Mouse (Mus musculus): ENCODE data around the gene Gm3285. TPM values are rescaled to one million over a fixed set of nuclear protein-coding genes. Genes with fewer than 3 reads are reported as not detected.
A peak's percentile ranks its signal among the peaks of the same experiment; 100 is the strongest.

The Gm3285 gene
- polyA plus RNA-seq, 1 experiment from 2014 or later = not detected

- H3K27me3 ChIP-seq (replicated peaks) = no peaks in the 10 kb centered on the region
- H3K36me3 ChIP-seq = no peaks in the 10 kb centered on the region
- peak within 1 kb of the TSS; percentile 69 for H3K4me3 ChIP-seq (replicated peaks)
- H3K9me3 ChIP-seq = no peaks in the 10 kb centered on the region
- peak within 1 kb of the TSS; percentile 72 for H3K9ac ChIP-seq
- peaks cover 6% of the 10 kb centered on the region; the same call in 1 of the 2 replicates for H3K4me1 ChIP-seq (replicated peaks)
- ATAC-seq = peak; percentile 89
- peak within 1 kb of the TSS; percentile 92 for H3K4me2 ChIP-seq (replicated peaks)
- WGBS = 1% methylated on average over 46 of the region's 46 CpGs
- H3K27ac ChIP-seq = 0 out of 2 replicates have a peak within 1 kb of the TSS, but pooled peaks have one; percentile 32
Observed at GRCm38 (mm10) chr10:77902211-77902893, 40.6 kb downstream of the Gm3285 start, which contains the start of gene Lrrc3. TSS of gene Lrrc3 (minus strand) at chr10:77902536.

- no peaks in the 10 kb centered on the region for H3K9me3 ChIP-seq
- H3K27me3 ChIP-seq (replicated peaks) = no peaks in the 10 kb centered on the region
- peaks cover 6% of the 10 kb centered on the region; the same call in 1 of the 2 replicates for H3K4me1 ChIP-seq (replicated peaks)
- H3K4me2 ChIP-seq (replicated peaks) = peak overlapping the region; percentile 92
- ATAC-seq = peak; percentile 90
- H3K27ac ChIP-seq = no peak overlapping the region
- 8% methylated on average over 35 of the region's 35 CpGs for WGBS
- H3K36me3 ChIP-seq = no peaks in the 10 kb centered on the region
- peak overlapping the region; percentile 69 for H3K4me3 ChIP-seq (replicated peaks)
- no peak overlapping the region for H3K9ac ChIP-seq
Observed at GRCm38 (mm10) chr10:77902894-77903715, 41.3 kb downstream of the Gm3285 start.

Other genes with a start within 250 kb of the Gm3285 start
- 65.0 and 70.3 TPM in 2 replicates for gene Ube2g2, start 239.7 kb upstream of the Gm3285 start, polyA plus RNA-seq (2015; fragmentation: Nextera tagmentation; extraction: Ambion mirVana)
- 0.47 and 0.53 TPM in 2 replicates for gene Tspear, start 175.4 kb upstream of the Gm3285 start, polyA plus RNA-seq (2015; fragmentation: Nextera tagmentation; extraction: Ambion mirVana)
- not detected in 2 replicates for gene Gm19402, start 171.2 kb upstream of the Gm3285 start, polyA plus RNA-seq (2015; fragmentation: Nextera tagmentation; extraction: Ambion mirVana)
- not detected in 2 replicates for gene Gm9508, start 164.7 kb upstream of the Gm3285 start, polyA plus RNA-seq (2015; fragmentation: Nextera tagmentation; extraction: Ambion mirVana)
- gene Gm10272, start 155.3 kb upstream of the Gm3285 start, polyA plus RNA-seq (2015; fragmentation: Nextera tagmentation; extraction: Ambion mirVana) = not detected in 2 replicates
- gene Gm10024, start 150.5 kb upstream of the Gm3285 start, polyA plus RNA-seq (2015; fragmentation: Nextera tagmentation; extraction: Ambion mirVana) = not detected in 2 replicates
- gene Gm10142, start 146.2 kb upstream of the Gm3285 start, polyA plus RNA-seq (2015; fragmentation: Nextera tagmentation; extraction: Ambion mirVana) = not detected in 2 replicates
- gene Krtap12-1, start 141.4 kb upstream of the Gm3285 start, polyA plus RNA-seq (2015; fragmentation: Nextera tagmentation; extraction: Ambion mirVana) = not detected in 2 replicates
- gene Gm10100, start 135.5 kb upstream of the Gm3285 start, polyA plus RNA-seq (2015; fragmentation: Nextera tagmentation; extraction: Ambion mirVana) = not detected in 2 replicates
- gene Gm18596, start 119.3 kb upstream of the Gm3285 start, polyA plus RNA-seq (2015; fragmentation: Nextera tagmentation; extraction: Ambion mirVana) = not detected in 2 replicates
- gene Gm9736, start 110.6 kb upstream of the Gm3285 start, polyA plus RNA-seq (2015; fragmentation: Nextera tagmentation; extraction: Ambion mirVana) = not detected in 2 replicates
- not detected in 2 replicates for gene Gm3233, start 102.3 kb upstream of the Gm3285 start, polyA plus RNA-seq (2015; fragmentation: Nextera tagmentation; extraction: Ambion mirVana)
- not detected in 2 replicates for gene Gm3238, start 90.7 kb upstream of the Gm3285 start, polyA plus RNA-seq (2015; fragmentation: Nextera tagmentation; extraction: Ambion mirVana)
- not detected in 2 replicates for gene Gm7138, start 85.0 kb upstream of the Gm3285 start, polyA plus RNA-seq (2015; fragmentation: Nextera tagmentation; extraction: Ambion mirVana)
- not detected in 2 replicates for gene Gm3250, start 79.4 kb upstream of the Gm3285 start, polyA plus RNA-seq (2015; fragmentation: Nextera tagmentation; extraction: Ambion mirVana)
- gene Gm7137, start 73.8 kb upstream of the Gm3285 start, polyA plus RNA-seq (2015; fragmentation: Nextera tagmentation; extraction: Ambion mirVana) = not detected in 2 replicates
- not detected in 2 replicates for gene Gm9639, start 66.9 kb upstream of the Gm3285 start, polyA plus RNA-seq (2015; fragmentation: Nextera tagmentation; extraction: Ambion mirVana)
- gene Gm19668, start 62.8 kb upstream of the Gm3285 start, polyA plus RNA-seq (2015; fragmentation: Nextera tagmentation; extraction: Ambion mirVana) = not detected in 2 replicates
- not detected in 2 replicates for gene Gm9507, start 50.1 kb upstream of the Gm3285 start, polyA plus RNA-seq (2015; fragmentation: Nextera tagmentation; extraction: Ambion mirVana)
- not detected in 2 replicates for gene Gm2696, start 47.3 kb upstream of the Gm3285 start, polyA plus RNA-seq (2015; fragmentation: Nextera tagmentation; extraction: Ambion mirVana)
- gene Krtap10-4, start 34.9 kb upstream of the Gm3285 start, polyA plus RNA-seq (2015; fragmentation: Nextera tagmentation; extraction: Ambion mirVana) = not detected in 2 replicates
- not detected in 2 replicates for gene Krtap10-10, start 26.0 kb upstream of the Gm3285 start, polyA plus RNA-seq (2015; fragmentation: Nextera tagmentation; extraction: Ambion mirVana)
- gene Gm36176, start 15.2 kb upstream of the Gm3285 start, polyA plus RNA-seq (2015; fragmentation: Nextera tagmentation; extraction: Ambion mirVana) = not detected in 2 replicates
- not detected in 2 replicates for gene Gm10318, start 9.1 kb upstream of the Gm3285 start, polyA plus RNA-seq (2015; fragmentation: Nextera tagmentation; extraction: Ambion mirVana)
- 3.9 TPM in 2 replicates for gene Lrrc3, start 40.6 kb downstream of the Gm3285 start, polyA plus RNA-seq (2015; fragmentation: Nextera tagmentation; extraction: Ambion mirVana)
- gene Trpm2, start 108.6 kb downstream of the Gm3285 start, polyA plus RNA-seq (2015; fragmentation: Nextera tagmentation; extraction: Ambion mirVana) = 1.1 and 1.2 TPM in 2 replicates
- gene 1810043G02Rik, start 116.5 kb downstream of the Gm3285 start, polyA plus RNA-seq (2015; fragmentation: Nextera tagmentation; extraction: Ambion mirVana) = 17.3 and 17.5 TPM in 2 replicates
- gene Pfkl, start 148.1 kb downstream of the Gm3285 start, polyA plus RNA-seq (2015; fragmentation: Nextera tagmentation; extraction: Ambion mirVana) = 252 and 254 TPM in 2 replicates
- 0.11 and 0.31 TPM in 2 replicates for gene Dnmt3l, start 180.0 kb downstream of the Gm3285 start, polyA plus RNA-seq (2015; fragmentation: Nextera tagmentation; extraction: Ambion mirVana)
- gene Aire, start 181.6 kb downstream of the Gm3285 start, polyA plus RNA-seq (2015; fragmentation: Nextera tagmentation; extraction: Ambion mirVana) = 0.15 and 0.28 TPM in 2 replicates
- gene Icosl, start 207.3 kb downstream of the Gm3285 start, polyA plus RNA-seq (2015; fragmentation: Nextera tagmentation; extraction: Ambion mirVana) = 4.7 and 4.8 TPM in 2 replicates